Mouse (Mus musculus) spleen, adult 12 weeks (tissue): ENCODE measurements around the gene Defb28.

Experiments
- DNase-seq: peaks from one replicate; pipeline ENCODE4 v3.0.0; 2022; ENCODE audit warnings: low spot score

The Defb28 gene

DNA sequence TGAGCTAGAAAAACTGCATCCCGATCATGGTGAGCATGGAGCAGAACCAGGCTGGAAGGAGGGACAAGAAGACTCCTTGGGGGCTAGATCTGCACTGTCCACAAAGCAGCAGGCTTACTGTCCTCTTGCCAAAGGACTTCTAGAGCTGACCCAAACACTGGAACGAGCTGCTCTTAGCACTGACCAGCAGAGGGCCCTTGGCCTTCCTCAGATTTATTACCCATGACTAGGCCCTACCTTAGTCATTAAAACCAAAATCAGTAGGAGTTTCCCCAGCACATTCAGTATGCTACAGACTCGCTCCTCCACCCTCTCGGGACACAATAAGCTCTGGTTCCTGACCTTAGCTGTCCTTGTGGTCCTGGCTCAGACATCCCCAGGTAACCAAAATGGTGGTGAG, at the start of gene Defb28:
Gene Defb28 (plus strand): TSS at position 275 of the 400 bp plus-strand sequence.
- DNase-seq, result no peak

DNA sequence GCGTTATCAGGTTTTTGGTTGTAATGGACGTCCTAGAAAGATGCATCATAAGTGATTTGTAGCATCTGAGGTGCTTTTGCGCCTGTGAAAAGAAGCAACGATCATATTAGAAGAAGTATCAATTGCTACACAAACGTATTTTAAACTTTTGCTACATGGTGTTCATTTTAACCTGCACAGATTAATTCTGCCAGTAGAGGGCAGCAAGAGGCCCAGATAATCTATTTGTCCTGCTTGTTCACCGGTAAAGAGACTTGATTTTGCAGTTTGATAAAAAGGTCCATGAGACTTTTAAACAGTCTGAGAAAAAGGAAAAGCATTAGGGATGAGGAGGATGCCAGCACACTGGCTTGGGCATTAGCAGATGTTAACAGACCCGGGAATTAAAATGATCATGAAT, 47.1 kb upstream of the Defb28 start:
- no peak for DNase-seq

DNA sequence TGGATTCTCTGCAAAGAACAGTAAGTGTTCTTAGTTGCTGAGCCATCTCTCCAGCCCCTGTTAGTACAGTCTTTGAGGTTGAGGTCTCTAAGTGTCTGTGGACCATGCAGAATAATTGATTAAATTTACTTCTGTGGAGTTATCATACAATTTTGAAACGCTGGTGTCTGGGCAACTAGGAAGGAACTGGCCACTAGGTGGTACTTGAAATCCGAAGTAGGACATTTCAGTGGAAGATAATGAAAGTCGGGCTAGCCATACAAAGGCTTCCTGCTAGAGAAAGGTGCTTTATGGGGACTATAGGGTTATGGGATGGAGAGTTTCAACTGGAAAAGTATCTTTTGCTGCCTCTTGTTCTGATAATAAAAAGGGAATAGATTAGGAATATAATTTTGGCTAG, 45.6 kb upstream of the Defb28 start:
- DNase-seq, result no peak

DNA sequence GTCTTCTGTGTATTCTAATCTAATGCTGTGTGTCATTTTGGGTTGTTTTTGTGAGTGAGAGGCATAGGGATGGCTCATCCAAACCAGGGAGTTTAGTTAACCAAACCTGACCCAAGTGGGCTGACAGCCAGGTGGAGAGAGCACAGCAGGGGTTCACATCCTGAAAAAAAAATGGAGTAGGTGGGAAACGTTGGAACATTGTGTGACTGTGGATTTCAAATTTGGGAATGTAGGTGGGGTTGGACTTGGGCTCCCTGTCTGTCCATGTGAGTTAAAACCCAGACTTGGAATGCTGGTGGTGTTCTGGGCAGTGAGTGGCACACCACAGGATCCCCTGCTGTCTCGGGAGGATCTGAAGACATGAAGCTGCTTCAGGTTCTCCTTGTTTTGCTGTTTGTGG, 41.3 kb upstream of the Defb28 start, which contains the start of gene Defb20:
Gene Defb20 (plus strand): TSS at position 301 of the 400 bp plus-strand sequence.
- DNase-seq, result no peak

DNA sequence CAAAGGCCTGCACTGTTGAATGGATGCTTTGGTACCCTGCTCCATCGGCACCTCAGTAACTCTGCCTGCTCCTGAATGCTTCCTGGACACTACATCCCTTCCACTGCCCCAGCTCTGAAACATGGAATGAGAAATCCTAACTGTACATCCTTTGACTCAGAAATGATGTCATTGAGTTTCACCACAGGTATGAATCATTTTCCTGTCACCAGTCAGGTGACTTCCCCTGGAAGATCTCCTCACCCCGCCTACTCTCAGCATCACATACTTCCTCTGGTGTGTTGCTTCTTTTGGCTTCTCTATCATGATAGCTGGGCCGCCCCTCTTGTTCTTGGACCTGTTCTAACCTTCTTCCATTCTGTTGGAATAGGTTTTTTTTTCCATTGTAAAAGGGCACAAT, 37.2 kb upstream of the Defb28 start:
- DNase-seq, result no peak

DNA sequence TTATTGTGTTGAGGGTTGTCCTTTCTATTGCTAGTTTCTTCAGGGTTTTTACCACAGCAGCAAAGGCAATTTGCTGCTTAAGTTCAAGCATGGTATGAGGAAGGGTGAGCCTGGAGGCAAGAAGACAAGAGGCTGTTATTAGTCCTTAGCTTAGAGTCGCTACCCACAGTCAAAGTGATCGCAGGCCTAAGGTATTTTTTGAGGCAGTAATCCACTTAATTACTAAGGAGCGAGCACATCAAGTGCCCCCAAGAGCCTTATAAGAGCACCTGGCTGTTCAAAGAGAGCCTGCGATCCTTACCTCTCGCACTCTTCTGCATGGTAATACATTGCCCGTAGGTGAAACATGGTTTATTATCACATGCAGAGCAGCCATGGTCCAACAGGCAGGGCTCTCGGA, 36.3 kb upstream of the Defb28 start:
- DNase-seq, result no peak

DNA sequence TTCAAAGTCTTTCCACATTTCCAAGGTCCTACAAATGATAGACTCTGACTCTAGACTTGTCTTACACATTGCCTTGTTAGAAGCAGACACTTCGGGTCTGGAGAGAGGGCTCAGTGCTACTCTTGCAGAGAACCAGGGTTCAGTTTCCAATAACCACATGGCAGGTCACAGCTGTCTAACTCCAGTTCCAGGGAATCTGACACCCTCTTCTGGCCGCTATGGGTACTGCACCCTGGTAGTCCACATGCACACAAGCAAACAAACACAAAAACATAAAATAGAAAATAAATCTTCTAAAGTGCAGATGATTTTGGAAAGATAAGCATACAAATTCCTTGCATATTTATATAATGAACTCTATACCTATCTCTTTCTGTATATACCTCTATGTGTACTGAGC, 31.0 kb upstream of the Defb28 start:
- DNase-seq, result no peak

DNA sequence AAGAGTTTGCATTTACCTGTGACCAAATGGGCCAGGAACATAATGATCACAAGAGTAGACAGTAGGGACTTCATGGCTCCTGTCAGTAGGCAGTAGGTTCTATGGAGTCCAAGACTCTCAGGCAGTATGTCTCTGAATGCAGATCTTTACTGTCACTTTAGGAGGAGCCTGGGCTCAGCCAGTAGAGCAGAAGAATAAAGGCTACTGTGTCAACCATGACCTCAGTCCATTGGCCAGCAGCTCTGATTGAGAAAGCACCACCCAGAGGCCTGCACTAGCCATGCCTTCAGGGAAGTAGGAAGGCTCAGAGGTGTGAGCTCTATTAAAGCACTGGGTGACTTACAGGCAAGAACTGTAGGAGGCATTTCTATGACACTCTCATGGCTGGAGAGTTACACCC, 28.0 kb upstream of the Defb28 start, which contains the start of gene Defb22:
Gene Defb22 (minus strand): TSS at position 101 of the 400 bp plus-strand sequence.
- DNase-seq, result no peak

DNA sequence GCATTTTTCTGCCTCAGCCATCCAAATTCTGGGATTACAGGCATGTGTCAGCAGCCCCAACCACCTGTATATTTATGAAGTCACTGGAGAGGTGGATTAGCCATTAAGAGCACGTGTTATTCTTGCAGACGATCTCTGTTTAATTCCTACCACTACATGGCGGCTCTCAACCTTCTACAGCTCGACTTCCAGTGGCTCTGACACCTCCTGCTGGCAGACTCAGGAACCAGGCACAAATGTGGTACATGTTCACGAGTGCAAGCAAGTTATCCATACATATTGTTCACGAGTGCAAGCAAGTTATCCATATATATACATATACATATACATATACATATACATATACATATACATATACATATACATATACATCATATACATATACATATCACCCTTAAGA, 24.9 kb upstream of the Defb28 start:
- no peak for DNase-seq

DNA sequence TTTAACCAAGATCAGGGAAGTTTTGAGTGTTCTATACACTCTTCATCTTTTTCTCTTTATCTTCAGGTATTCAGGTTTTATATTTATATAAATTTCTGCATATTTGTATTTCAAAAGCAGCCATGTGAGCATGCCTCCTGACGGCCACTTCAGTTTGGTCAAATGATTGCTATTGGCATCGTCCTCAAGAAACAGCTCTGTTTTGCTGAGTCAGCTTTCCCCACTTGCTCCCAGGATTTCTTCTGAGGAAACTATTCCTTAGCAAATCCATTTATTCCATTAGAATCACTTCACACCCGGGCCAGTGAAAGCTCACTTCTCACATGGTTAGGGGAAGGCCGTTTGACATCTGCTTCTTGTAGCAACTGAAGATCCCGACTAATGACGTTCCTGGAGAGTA, 20.0 kb upstream of the Defb28 start:
- no peak for DNase-seq

DNA sequence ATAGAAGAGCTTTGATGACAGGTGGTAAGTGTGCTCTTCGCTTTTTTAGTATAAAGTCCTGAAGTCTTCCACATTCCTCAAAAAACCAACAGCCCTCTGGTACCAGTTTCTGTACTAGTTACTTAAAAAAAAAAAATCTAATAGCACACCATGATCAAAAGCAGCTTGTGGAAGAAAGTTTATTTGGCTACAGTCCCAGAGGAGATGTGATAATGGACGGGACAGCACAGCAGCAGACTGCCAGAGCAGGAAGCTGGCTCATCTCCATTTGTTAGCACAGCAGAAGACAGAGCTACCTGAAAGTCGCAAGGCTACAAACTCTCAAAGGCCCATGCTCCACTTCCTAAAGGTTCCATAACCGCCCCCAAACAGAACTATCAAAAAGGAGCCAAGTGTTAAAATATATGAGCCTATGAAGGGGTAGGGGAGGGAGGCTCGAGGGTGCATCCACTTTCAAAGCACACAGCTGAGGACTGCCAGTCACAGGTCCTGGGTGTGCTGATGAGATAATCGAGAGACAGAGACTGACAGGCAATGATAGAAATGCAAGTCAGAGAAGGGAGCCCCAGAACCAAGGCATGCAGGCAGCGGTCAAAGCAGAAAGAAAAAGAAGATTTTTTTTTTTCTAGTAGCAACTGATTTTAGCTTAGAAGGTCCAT, 17.7 kb upstream of the Defb28 start:
- no peak for DNase-seq

DNA sequence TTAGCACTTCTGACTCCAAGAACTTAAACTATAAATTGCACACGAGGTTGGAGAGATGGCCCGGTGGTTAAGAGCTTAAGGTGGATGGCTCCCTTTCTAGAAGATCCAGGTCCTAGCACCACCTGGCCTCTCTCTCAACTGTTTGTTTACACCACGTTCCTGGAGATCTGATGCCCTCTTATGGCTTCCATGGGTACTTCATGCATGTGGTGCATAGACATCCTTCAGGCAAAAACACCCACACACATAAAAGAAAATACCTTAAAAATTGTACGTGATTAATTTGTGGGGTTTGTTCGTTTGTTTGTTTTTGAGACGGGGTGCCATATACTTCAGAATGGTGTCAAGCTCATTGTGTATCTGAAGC, 17.2 kb upstream of the Defb28 start:
- DNase-seq, result no peak

DNA sequence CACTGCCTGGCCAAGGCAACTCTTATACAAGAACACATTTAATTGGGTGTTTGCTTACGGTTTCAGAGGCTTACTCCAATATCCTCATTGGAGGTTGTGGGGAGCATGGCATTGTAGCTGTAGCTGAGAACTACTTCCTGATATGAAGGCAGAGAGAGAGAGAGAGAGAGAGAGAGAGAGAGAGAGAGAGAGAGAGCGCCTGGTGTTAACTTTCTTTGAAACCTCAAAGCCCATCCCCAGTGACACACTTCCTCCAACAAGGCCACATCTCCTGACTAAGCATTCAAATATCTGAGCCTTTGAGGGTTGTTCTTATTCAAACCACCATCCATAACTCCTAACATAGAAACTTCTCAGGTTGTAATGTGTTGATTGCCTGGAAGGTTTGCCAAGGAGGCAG, 14.1 kb upstream of the Defb28 start:
- DNase-seq, result no peak

DNA sequence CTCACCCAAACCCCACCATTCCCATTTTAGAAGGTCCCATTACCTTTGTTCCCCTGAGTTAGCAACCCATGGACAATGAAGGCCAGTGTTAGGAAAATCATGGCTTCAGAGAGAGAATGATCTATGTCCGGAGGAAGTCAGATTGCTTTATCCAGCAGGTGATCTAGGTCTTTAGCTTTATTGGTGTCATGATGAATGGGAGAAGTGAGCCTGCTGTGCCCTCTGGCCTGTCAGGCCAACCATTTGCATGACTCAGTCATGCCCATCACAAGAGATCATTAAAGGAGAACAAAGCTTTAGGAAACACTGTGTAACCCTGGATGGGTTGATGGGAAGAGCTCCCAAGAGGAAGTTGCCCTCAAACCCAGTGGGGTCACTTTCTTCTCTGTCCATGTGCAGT, 6.5 kb upstream of the Defb28 start, which contains the start of gene Defb26:
Gene Defb26 (minus strand): TSS at position 101 of the 400 bp plus-strand sequence.
- DNase-seq, result no peak

DNA sequence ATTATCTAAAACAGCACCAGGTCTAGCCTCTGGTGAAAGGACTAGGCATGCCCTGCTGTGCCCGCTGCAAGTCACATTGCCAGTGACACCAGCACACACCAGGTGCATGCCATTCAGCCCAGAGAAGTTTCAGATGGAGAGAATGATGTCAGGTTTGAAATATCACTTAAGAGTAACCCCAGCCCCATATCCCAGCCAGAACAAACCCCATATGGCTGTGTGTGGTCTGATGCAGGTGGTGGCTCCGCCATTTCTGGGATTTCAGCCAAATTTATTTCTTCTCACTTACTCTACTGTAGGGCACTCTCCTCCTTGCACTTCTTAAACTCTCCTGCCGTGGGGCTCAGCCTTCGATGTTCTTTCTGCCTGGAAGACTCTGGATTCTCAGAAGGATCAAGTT, 2.0 kb upstream of the Defb28 start:
- no peak for DNase-seq

DNA sequence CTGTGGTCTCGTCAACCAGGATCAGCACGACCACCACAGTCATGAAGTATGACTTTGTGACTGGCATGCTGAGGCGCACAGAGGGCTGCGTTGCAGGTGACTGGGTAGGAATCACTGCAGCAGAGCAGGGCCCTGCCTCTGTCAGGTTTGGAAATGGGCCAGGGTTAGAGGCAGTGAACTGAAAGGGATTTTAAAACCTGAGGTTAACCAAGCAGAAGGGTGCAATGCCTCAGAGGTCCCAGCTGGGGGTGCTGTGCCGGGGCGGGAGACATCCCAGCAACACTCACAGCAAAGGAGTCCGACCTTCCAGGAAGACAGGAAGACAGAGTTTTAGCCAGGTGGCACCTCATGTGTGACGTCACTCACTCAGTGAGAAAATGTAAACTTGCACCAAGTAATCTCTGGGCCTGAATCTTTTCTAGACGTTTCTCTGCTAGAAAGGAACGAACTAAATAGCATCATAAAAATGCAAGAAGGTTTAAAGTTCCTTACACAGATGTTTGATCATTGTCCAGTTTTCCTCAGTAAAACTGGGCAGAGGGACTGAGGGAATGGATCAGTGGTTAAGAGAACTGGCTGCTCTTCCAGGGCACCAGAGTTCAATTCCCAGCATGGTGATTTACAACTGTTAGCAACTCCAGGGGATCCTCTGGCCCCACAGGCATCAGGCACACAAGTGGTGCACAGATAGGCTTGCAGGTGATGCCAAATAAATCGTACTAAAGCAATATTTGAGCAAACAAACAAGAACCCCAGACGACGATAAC, 22.1 kb downstream of the Defb28 start, which contains the start of gene Defb29:
Gene Defb29 (minus strand): TSS at position 155 of the 767 bp plus-strand sequence.
- DNase-seq, result no peak

DNA sequence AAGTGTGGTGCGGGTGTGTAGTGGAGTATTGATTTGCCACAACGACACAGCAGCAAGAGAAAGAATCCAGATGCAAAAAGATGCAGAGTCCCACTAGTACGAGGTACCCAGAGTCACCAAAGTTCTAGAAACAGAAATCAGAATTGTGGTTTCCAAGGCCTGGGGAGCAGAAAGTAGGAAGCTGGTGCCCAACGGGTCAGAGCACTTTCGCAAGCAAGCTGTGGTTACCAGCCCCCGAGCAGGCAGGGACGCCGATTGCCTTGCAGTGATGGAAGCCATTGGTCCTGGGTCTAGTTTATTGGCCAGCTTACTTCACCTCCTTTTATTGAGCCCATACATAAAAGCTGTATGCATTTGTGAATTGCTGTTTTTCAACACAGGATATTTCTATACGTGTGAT, 23.9 kb downstream of the Defb28 start:
- DNase-seq, result no peak

DNA sequence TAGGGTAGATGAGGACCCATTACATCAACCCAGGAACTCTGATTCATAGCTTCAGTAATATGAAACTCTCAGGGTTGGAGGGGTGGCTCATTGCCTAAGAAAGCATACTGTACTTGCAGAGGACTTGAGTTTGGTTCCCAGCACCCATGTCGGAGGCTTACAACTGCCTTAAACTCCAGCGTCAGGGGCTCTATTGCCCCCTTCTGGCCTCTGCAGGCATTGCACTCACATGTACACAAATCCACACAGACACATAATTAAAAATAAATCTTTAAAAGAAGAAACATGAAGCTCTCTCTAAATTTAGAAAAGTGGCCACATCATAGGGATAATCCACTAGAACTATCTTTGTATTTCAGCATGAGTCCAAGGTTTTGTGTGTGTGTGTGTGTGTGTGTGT, 24.8 kb downstream of the Defb28 start:
- DNase-seq, result no peak

DNA sequence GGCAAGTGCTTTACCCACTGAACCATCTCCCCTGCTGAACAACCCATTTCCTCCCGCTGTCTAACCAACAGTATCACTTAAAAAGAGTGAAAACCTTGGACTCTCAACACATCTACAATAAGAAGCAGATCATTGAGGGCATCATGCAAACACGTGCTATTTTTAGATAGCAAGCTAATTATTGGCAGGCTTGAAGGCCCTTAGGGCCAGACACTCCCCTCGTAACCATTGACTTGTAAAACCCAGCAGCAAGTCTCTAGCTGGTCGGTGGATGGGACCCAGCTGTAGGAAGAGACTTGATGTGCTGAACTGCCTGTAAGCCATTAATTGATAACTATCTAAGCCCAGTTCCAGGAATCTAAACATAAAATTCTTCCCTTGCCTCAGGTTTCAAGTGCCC, 25.4 kb downstream of the Defb28 start:
- no peak for DNase-seq

DNA sequence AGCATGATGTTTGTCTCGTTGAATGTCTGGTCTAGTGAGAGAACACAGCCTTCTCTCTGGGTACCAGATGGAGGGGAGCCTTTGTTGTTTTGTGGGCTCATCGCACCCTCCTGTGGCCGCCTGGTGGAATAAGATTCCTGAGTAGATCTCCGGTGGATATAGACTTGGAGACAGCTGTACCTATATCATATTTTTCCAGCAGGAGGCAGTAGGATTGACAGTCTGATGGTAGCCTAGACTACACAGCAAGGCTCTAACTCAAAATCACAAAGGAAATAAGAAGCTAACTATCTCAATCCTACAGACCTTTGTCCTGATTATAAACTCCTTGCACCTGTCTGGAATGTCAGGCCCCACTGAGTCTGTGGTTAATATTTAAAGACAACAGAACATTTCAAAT, 26.6 kb downstream of the Defb28 start:
- no peak for DNase-seq

DNA sequence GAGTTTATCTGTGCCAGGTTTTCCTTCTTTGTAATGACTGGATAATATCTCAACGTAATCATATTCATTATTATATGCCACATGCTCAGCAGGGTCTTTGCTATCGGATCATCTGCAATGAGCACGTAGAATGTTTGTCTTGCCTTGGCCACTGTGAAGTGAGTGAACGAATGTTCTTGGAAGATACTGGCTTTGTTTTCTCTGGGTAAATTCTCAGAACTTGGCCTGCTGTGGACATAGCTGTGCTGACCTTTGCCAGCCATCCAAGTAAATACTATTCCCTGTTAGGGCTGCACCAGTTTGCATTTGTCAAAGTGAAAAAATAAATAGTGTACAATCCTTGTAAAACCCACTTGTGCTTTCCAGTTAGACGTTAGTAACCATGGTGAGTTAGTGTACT, 30.1 kb downstream of the Defb28 start:
- no peak for DNase-seq

DNA sequence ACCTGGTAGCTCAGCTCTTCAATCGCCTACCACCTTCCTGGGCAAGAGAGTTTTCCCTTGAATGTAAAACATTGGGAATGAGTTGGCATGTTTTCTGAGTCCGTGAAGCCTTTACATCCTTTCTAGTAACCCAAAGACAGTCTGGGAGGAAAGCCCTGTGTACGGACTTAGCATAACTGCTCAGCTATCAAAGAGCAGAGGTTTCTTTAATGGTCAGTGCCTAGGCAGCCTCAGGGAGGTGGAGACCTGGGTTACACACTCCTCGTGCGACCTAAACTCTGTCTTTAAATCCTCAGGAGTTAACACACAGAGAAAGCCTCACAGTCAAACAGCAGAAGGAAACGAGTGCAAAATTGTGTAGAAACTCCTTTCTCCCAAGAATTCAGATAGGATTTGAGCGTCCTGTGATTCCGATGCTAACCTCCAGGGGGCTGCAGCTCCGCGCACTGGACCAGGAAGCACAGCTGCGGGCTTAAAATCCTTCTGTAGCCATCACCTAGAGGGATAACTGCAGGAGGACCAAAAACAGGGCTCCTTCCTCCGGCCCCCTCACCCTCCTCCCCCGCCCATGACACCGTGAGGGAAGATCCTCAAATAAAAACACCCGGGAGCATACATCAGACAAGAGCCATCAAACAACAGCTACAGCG, 35.8 kb downstream of the Defb28 start:
- DNase-seq, result no peak

DNA sequence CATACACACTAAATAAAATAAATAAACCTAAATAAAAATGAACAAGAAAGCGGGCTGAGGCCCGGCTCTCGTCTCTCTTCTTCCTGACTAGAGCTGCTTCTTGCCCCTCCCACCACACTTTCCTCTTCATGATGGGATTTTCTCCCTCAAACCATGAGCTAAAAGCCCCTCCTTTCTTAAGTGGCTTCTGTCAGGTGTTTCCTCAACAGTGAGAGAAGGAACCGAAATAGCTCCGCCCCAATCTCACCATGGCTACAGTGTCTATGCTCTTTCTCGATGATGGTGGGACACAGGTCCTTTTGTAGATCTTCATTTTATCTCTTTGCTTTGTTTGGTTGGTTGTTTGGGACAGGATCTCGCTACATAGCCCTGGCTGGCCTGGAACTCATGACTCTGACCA, 38.6 kb downstream of the Defb28 start:
- DNase-seq, result no peak
